Mouse (Mus musculus): ENCODE results near the gene Bpifc. TPM values are rescaled to one million over a fixed set of nuclear protein-coding genes. Genes with fewer than 3 reads are reported as not detected.
"Not testable (repeated sequence)": the region's sequence is repeated elsewhere in the genome, so short reads cannot be mapped to it uniquely, and the experiment has no call there.

Gene Bpifc
- not detected in 2 replicates for polyA plus RNA-seq (2012; rRNA removed)

GRCm38 (mm10) chr10:86011781-86012180 lies at the start of gene Bpifc:
TSS of gene Bpifc (minus strand) at chr10:86011895.
- 50% methylated on average over 2 of the region's 2 CpGs for WGBS
- DNase-seq (ENCODE audit: low read depth, low spot score), result no peak

GRCm38 (mm10) chr10:86060267-86060666 lies 48.6 kb upstream of the Bpifc start:
- DNase-seq (ENCODE audit: low read depth, low spot score), result no peak
- 73% methylated on average over 3 of the region's 3 CpGs for WGBS

- WGBS, result 69% methylated on average over 2 of the region's 2 CpGs
- no peak for DNase-seq (ENCODE audit: low read depth, low spot score)
These were observed 46.0 kb upstream of the Bpifc start for GRCm38 (mm10) chr10:86057712-86058111.

DNA sequence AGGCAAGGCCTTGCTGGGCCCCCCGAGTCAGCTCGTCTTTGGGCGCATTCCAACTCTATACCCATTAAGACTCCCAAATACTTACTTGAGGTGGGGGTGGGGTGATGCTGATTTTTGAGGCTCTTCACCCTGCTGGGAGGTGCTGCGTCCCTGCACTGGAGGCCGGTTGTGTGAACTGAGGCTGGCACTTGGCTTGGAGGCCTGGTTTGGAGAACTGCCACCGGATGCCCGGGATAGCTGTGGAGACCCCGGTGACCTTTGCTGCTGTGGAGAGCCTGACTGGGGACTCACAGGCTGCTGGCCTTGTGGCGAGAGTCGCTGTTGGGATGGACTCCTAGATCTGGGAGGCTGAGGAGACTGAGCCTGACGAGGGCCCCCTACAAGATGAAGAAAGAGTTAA lies 45.6 kb upstream of the Bpifc start:
- WGBS, result 91% methylated on average over 11 of the region's 11 CpGs
- DNase-seq (ENCODE audit: low read depth, low spot score), result no peak

DNA sequence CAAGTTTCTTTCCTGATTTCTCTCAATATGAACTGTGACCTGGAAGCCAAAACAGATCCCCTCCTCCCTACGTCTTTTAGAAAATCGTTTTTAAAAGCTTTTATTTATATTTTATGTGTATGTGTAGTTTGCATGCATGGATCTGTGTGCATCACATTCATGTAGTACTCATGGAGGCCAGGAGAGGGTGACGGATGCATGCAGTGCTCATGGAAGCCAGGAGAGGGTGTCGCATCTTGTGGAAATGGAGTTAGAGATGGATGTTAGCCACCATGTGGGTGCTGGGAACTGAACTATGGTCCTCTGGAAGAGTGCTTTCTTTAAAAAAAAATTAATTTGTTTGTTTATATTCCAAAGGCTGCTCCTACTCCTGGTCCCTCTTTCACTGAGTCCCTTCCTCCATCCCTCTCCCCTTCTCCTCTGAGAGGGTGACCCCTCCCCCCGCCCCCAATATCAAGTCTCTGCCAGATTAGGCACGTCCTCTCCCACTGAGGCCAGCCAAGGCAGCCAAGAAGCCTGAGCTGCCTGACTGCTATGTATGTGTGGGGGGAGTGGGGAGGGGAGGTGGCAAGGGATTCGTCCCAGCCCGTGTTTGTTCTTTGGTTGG lies 44.7 kb upstream of the Bpifc start:
- WGBS, result 81% methylated on average over 8 of the region's 8 CpGs

GRCm38 (mm10) chr10:86052818-86053522 lies 41.3 kb upstream of the Bpifc start:
- 75% methylated on average over 10 of the region's 10 CpGs for WGBS
- DNase-seq (ENCODE audit: low read depth, low spot score), result no peak

More for the DNA sequence above, 44.7 kb upstream of the Bpifc start:
- no peak for DNase-seq (ENCODE audit: low read depth, low spot score)

DNA sequence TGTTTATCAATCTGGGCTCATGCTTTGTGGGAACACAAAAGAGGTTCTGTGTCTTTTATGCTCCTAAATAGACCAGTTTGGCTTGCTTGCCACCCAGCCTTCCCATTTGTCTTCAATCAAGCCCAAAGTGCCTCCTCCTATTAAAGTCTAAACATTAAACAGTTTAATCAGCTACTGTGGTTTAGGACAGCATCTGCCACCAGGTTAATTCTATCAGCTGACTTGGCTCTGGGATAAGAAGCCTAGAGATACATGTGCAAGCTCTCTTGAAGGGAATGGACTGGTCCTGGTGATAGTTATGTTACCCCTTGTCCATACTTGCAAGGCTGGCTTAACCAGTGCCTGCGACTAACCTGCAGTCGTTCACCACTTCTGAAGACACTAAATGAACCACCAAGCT lies 38.8 kb upstream of the Bpifc start:
- no peak for DNase-seq (ENCODE audit: low read depth, low spot score)
- 45% methylated on average over 2 of the region's 2 CpGs for whole genome bisulfite sequencing

DNA sequence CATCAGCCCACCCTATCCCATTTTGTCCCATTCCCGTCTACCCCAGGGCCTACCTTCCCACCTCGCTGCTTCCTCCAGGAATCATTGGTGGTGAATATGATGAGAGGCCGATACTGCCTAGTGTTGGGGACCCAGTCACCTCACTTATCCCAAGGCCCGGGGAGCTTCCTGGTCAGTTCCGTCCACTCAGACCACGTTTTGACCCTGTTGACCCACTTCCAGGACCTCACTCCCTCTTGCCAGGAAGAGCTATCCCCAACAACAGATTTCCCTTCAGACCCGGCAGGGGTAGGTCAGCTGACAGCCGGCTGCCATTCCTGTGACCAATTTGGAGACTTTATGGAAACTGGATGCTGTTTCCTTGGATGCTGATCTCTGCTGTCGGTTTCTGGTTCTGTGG lies 36.1 kb upstream of the Bpifc start:
- no peak for DNase-seq (ENCODE audit: low read depth, low spot score)
- WGBS, result 91% methylated on average over 9 of the region's 9 CpGs

DNA sequence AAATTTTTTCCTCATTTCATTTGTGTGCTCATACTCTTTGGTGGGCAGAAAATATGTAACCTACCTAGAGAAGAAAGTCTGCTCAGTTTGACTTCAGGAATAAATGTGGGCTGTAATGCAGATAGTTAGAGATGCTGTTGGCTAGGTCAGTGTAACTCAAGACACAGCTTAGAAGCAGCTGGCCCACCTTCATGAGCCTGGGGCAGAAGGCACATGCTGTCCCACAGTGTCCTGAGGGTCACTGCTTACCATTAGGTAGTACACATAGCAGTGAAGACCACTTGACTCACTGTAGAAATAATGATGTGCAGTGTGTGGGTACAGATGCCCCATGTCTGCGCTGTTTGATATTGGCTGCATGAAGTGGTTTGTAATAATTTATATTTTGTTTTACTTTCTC lies 34.7 kb upstream of the Bpifc start:
- DNase-seq (ENCODE audit: low read depth, low spot score), result no peak

DNA sequence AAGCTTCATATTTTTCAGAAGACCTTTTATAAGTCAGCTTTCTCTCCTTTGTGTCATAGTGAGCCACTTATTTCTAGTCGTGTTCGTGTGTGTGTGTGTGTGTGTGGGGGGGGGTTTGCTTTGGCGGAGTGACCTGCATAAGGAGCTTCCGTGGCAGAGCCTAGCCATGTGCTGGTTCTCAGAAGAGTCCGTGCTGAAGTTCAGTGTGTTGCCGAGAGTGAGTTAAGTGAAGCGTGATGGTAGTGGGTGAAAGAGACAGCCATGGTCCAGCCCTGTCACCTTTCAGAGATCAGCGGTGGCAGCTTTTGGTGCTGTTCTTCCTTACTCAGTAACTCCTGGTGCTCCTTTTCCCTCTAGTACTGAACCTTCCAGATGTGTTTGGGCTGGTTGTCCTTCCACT lies 32.4 kb upstream of the Bpifc start:
- DNase-seq (ENCODE audit: low read depth, low spot score), result no peak

More for the DNA sequence above, 34.7 kb upstream of the Bpifc start:
- whole genome bisulfite sequencing, result 86% methylated on average over 1 of the region's 1 CpGs

DNA sequence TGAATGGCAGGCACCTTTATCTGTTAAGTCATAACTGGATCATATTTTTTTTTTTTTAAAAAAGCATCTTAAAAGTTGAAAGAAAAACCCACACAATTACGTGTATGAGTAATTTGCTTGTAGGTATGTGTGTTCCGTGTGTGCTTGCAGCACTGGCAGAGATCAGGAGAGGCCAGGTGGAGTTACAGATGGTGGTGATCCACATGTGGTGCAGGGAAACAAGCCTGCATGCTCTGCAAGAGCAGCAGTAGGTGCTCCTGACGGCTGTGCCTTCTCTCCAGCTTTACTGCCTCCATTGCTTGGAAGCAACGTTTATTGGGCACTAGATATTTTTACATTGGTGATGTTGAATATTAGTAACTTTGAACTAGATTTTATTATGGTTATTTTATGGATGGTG lies 32.0 kb upstream of the Bpifc start:
- 77% methylated on average over 4 of the region's 4 CpGs for WGBS
- DNase-seq (ENCODE audit: low read depth, low spot score), result no peak

More for the DNA sequence above, 32.4 kb upstream of the Bpifc start:
- 91% methylated on average over 8 of the region's 8 CpGs for WGBS

DNA sequence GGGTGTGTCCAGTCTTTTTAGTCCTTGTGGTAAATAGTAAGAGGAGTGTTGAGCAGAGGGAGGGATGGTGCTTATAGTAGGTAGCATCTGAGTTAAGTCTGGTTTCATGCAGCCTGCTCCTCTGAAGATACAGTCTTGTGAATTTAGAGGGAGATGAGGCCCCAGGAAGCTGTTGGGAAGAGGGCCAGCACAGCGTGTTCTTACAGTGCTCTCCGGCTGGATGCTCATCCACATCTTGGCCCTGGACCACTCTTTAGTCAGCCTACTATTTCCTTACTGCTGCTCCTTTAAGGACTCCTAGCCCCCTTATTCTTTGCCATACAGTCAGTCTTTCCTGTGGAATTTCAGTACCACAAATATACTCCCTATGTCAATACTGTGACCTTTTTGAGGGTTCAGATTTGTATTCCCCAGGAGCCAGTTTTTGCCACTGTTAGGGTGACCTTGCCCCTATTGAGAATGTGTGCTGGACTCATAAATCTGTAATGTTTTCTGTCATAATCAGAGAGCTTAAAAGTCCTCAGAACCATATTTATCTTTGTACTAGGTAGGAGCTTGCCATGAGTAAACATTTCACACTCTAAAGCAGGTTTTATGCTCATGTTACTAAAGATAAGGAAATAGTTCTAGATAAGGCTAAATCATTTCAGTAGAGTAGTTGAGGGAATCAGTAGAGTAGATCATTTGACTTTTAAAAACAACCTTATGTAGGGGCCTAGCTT lies 22.5 kb upstream of the Bpifc start:
- no peak for DNase-seq (ENCODE audit: low read depth, low spot score)
- WGBS, result 24% methylated on average over 2 of the region's 2 CpGs

- 90% methylated on average over 3 of the region's 3 CpGs for WGBS
- DNase-seq (ENCODE audit: low read depth, low spot score), result no peak
These were observed 20.8 kb upstream of the Bpifc start for GRCm38 (mm10) chr10:86032517-86032916.

DNA sequence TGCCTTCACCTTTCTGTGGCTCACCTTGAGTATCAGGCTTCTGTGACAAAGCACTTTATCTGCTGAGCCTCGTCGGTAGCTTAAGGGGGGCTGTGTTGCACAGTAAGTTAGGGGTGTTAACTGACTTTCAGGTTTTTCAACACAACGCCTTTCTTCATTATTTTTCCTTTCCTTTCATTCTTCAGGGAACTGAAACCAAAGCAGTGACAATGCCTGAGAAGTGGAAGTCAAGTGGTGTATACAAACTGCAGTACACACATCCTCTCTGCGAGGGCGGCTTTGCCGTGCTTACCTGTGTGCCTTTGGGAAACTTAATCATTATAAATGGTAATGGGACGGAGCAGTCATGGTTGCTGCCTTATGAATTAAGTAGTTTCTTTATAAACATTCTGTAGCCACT lies 19.0 kb upstream of the Bpifc start:
- WGBS, result 89% methylated on average over 7 of the region's 7 CpGs
- no peak for DNase-seq (ENCODE audit: low read depth, low spot score)

DNA sequence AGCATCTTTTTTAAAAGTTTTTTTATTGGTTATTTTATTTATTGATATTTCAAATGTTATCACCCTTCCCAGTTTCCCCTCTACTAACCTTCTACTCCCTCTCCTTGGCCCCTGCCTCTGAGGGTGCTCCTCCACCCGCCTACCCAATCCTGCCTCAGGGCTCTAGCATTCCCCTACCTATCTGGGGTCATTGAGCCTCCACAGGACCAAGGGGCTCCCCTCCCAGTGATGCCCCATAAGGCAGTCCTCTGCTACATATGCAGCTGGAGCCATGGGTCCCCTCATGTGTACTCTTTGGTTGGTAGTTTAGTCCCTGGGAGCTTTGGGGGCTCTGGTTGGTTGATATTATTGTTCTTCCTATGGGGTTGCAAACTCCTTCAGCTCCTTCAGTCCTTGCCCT lies 15.1 kb upstream of the Bpifc start:
- DNase-seq (ENCODE audit: low read depth, low spot score), result not testable (repeated sequence)
- WGBS, result 96% methylated on average over 1 of the region's 1 CpGs

GRCm38 (mm10) chr10:86026354-86026753 lies 14.7 kb upstream of the Bpifc start:
- no peak for DNase-seq (ENCODE audit: low read depth, low spot score)
- 96% methylated on average over 3 of the region's 3 CpGs for WGBS

DNA sequence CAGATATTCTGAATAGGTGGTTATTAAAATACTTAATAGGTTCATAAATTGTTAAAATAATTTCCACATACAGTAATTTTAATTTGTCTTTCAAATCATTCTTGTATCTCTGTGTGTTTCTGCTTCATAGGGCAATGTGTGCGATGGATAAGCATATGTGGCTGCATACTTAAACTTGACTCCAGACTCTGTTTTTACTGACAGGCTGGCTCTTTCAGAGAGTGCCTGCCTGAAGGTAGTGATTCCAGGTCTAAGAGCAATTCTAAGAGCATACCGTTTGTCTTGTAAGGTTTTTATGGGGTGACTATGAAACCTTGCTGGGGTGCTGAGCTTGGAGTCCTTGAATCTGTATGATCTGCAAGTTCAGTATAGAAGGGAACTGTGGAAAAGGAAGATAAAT lies 14.2 kb upstream of the Bpifc start:
- WGBS, result 70% methylated on average over 2 of the region's 2 CpGs
- no peak for DNase-seq (ENCODE audit: low read depth, low spot score)

GRCm38 (mm10) chr10:86023149-86023548 lies 11.5 kb upstream of the Bpifc start:
- DNase-seq (ENCODE audit: low read depth, low spot score), result no peak

- no peak for DNase-seq (ENCODE audit: low read depth, low spot score)
- WGBS, result 3% methylated on average over 6 of the region's 6 CpGs
These were observed 10.8 kb upstream of the Bpifc start for GRCm38 (mm10) chr10:86022474-86022816.

DNA sequence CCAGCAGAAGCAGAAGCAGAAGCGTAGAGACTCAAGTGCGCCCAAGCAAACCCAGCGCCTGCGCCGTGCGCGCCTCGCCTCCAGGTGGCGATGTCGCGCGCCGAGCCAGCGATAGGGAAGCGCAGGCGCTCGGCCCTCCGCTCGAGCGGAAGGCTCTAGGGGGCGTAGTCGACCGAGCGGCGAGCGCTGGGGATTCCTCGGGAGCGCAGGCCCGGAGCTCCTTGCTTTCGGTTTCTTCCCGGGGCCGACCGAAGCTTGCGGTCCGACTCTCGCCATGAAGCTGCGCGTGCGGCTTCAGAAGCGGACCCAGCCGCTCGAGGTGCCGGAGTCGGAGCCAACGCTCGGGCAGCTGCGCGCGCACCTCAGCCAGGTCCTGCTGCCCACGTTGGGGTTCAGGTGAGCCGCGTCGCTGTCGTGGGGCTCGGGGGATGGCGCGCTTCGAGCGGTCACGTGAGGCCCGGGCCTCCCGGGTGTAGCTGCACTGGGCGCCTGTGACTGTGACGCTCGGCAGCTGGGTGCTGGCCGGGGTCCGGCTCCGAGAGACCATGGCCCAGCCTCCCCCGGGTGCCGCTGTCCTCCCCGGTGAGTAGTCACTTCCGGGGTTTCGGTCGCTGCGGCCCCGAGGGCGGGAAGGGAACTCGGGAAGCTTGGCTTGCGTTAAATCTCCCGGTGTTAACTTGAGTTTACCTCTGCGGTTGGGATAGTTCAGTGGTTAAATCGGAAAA lies 10.2 kb upstream of the Bpifc start, which contains the start of gene Fbxo7:
TSS of gene Fbxo7 (plus strand) at position 224 of the 725 bp plus-strand sequence.
- DNase-seq (ENCODE audit: low read depth, low spot score), result peak; percentile 62
- under 1% methylated on average over 82 of the region's 82 CpGs for whole genome bisulfite sequencing

Data from large intestine, adult 2 months (tissue).